Mouse (Mus musculus) heart, embryonic 14.5 days (tissue): Measurements from ENCODE around the gene Gbx1. TPM values are rescaled to one million over a fixed set of nuclear protein-coding genes. Genes with fewer than 3 reads are reported as not detected.

ENCODE experiments used
- ATAC-seq: fragments of 200-750 bp; cut with Nextera tagmentation; 2 replicates; pipeline ENCODE4 v1.8.0; 2017; ENCODE audit warnings: low read depth, moderate TSS enrichment; ENCODE audit not compliant: insufficient number of reproducible peaks, insufficient read depth, low FRiP score
- H3K27ac ChIP-seq, 2 experiments: fragments of 200-500 bp in 1 of 2; fragments of 300-500 bp in 1 of 2; sonication (generic) in 1 of 2; replicated peaks in 1 of 2; 2 replicates each; pipeline ENCODE4 v1.5.1; 2012 to 2014; ENCODE audit warnings: low read depth in 2 of 2, low read length in 2 of 2, control low read depth in 1 of 2, mild to moderate bottlenecking in 1 of 2, mixed read lengths in 1 of 2; ENCODE audit not compliant: control insufficient read depth in 1 of 2, insufficient read depth in 1 of 2
- H3K27me3 ChIP-seq: fragments of 300-500 bp; sonication (generic); 2 replicates; pipeline ENCODE4 v1.6.1; 2014; ENCODE audit warnings: mild to moderate bottlenecking, low read length, control low read depth; ENCODE audit not compliant: control insufficient read depth, insufficient read depth
- H3K36me3 ChIP-seq: fragments of 300-500 bp; sonication (generic); 2 replicates; pipeline ENCODE4 v1.6.1; 2014; ENCODE audit warnings: mild to moderate bottlenecking, control low read depth, low read length, mixed read lengths; ENCODE audit not compliant: control insufficient read depth, insufficient read depth
- H3K4me1 ChIP-seq, 2 experiments: fragments of 200-500 bp in 1 of 2; fragments of 300-500 bp in 1 of 2; sonication (generic) in 1 of 2; 2 replicates each; pipeline ENCODE4 v1.6.1; 2012 to 2014; ENCODE audit warnings: low read length in 2 of 2, control low read depth in 1 of 2, mixed read lengths in 1 of 2; ENCODE audit not compliant: control insufficient read depth in 2 of 2, insufficient read depth in 2 of 2
- H3K4me2 ChIP-seq: fragments of 300-500 bp; sonication (generic); 2 replicates; pipeline ENCODE4 v1.6.1; 2014; ENCODE audit warnings: mild to moderate bottlenecking, low read length
- H3K4me3 ChIP-seq, 2 experiments: fragments of 200-500 bp in 1 of 2; fragments of 300-500 bp in 1 of 2; sonication (generic) in 1 of 2; 2 replicates each; pipeline ENCODE4 v1.5.1; 2012 to 2014; ENCODE audit warnings: low read length in 2 of 2, mild to moderate bottlenecking in 2 of 2, control low read depth in 1 of 2, low read depth in 1 of 2, moderate library complexity in 1 of 2; ENCODE audit not compliant: control insufficient read depth in 1 of 2, insufficient read depth in 1 of 2
- H3K9ac ChIP-seq: fragments of 300-500 bp; sonication (generic); 2 replicates; pipeline ENCODE4 v1.6.1; 2014; ENCODE audit warnings: mild to moderate bottlenecking, low read length
- H3K9me3 ChIP-seq: fragments of 300-500 bp; sonication (generic); 2 replicates; pipeline ENCODE4 v1.6.1; 2016; ENCODE audit warnings: low read length, control low read depth; ENCODE audit not compliant: control insufficient read depth
- WGBS: fragments of 180-500 bp; shearing (Covaris S2); extraction: QIAGEN DNeasy Blood & Tissue Kit; methylation state at CpG from one replicate; pipeline ENCODE4 v1.1.7; 2014; 5-methylcytosine and 5-hydroxymethylcytosine counted together
- polyA plus RNA-seq: library from polyadenylated mRNA; unstranded; fragments of >200 nt; fragmentation: Nextera tagmentation; extraction: Ambion mirVana; gene quantifications from 2 replicates; pipeline ENCODE4 v1.2.1, GENCODE M21; 2014

Gene Gbx1
- polyA plus RNA-seq, 1 experiment from 2014 or later, result 0.07 TPM

- H3K9ac ChIP-seq, result no peak overlapping the region
- WGBS, result 81% methylated on average over 3 of the region's 3 CpGs
- H3K9me3 ChIP-seq, result no peaks in the 10 kb centered on the region
- no peak overlapping the region for H3K27ac ChIP-seq
- no peak overlapping the region for H3K4me3 ChIP-seq
- H3K4me2 ChIP-seq, result no peak overlapping the region
- no peak for ATAC-seq
- no peaks in the 10 kb centered on the region; the same call in 1 of the 2 replicates for H3K36me3 ChIP-seq
- peaks cover 8 to 15% of the 10 kb centered on the region in 2 experiments; a peak in 2 of 4 replicates for H3K4me1 ChIP-seq
- peaks cover 14% of the 10 kb centered on the region for H3K27me3 ChIP-seq
These were observed 8.7 kb upstream of the Gbx1 start for GRCm38 (mm10) chr5:24535731-24536130.

GRCm38 (mm10) chr5:24534292-24534691, 7.3 kb upstream of the Gbx1 start:
- no peak overlapping the region for H3K9ac ChIP-seq
- no peak overlapping the region for H3K4me2 ChIP-seq
- no peak for ATAC-seq
- no peak overlapping the region for H3K4me3 ChIP-seq
- 45% methylated on average over 5 of the region's 5 CpGs for whole genome bisulfite sequencing
- H3K27ac ChIP-seq, result no peak overlapping the region
- 0 out of 4 replicates have a peak, but pooled peaks cover 0 to 1% of the 10 kb centered on the region in 2 experiments for H3K4me1 ChIP-seq
- no peaks in the 10 kb centered on the region; the same call in 1 of the 2 replicates for H3K36me3 ChIP-seq
- H3K27me3 ChIP-seq, result peaks cover 25% of the 10 kb centered on the region
- H3K9me3 ChIP-seq, result no peaks in the 10 kb centered on the region

- peaks cover 34% of the 10 kb centered on the region for H3K27me3 ChIP-seq
- no peak for ATAC-seq
These were observed 6.4 kb upstream of the Gbx1 start for GRCm38 (mm10) chr5:24533391-24533790.

GRCm38 (mm10) chr5:24530042-24530689, 3.2 kb upstream of the Gbx1 start:
- Histone ChIP-seq H3K4me3 (no peak overlapping the region), H3K36me3 (no peaks in the 10 kb centered on the region), H3K27ac (no peak overlapping the region), H3K27me3 (peaks cover 65% of the 10 kb centered on the region), H3K9me3 (no peaks in the 10 kb centered on the region), H3K4me2 (no peak overlapping the region), H3K9ac (no peak overlapping the region), H3K4me1 (peaks cover 2 to 12% of the 10 kb centered on the region in 2 experiments; a peak in 3 of 4 replicates)
- 19% methylated on average over 24 of the region's 24 CpGs for WGBS
- peak; percentile 48 for ATAC-seq

More at GRCm38 (mm10) chr5:24533391-24533790, 6.4 kb upstream of the Gbx1 start:
- Histone ChIP-seq H3K4me3 (no peak overlapping the region), H3K4me1 (no peaks in the 10 kb centered on the region), H3K9ac (no peak overlapping the region), H3K9me3 (no peaks in the 10 kb centered on the region), H3K36me3 (no peaks in the 10 kb centered on the region; the same call in 1 of the 2 replicates), H3K4me2 (no peak overlapping the region), H3K27ac (no peak overlapping the region)
- 61% methylated on average over 11 of the region's 11 CpGs for WGBS

GRCm38 (mm10) chr5:24527780-24528179, 778 bp upstream of the Gbx1 start:
- Histone ChIP-seq H3K9ac (no peak overlapping the region), H3K27ac (no peak overlapping the region), H3K9me3 (no peaks in the 10 kb centered on the region), H3K4me3 (no peak overlapping the region), H3K4me1 (peaks cover 2 to 12% of the 10 kb centered on the region in 2 experiments; a peak in 3 of 4 replicates), H3K27me3 (peaks cover 87% of the 10 kb centered on the region), H3K4me2 (no peak overlapping the region), H3K36me3 (no peaks in the 10 kb centered on the region)
- 19% methylated on average over 6 of the region's 6 CpGs for WGBS
- no peak for ATAC-seq

- peak overlapping the region; percentile 48; the same call in 1 of the 2 replicates for H3K9ac ChIP-seq
- WGBS, result under 1% methylated on average over 90 of the region's 109 CpGs
- peaks cover 96% of the 10 kb centered on the region for H3K27me3 ChIP-seq
- no peaks in the 10 kb centered on the region for H3K36me3 ChIP-seq
- H3K4me2 ChIP-seq, result peak overlapping the region; percentile 78
- H3K27ac ChIP-seq, result no peak overlapping the region
- ATAC-seq, result no peak
- H3K9me3 ChIP-seq, result no peaks in the 10 kb centered on the region
- peak overlapping the region; percentile 29 to 42; a peak in 3 of 4 replicates for H3K4me3 ChIP-seq
- H3K4me1 ChIP-seq, result peaks cover 2 to 12% of the 10 kb centered on the region in 2 experiments; a peak in 3 of 4 replicates
These were observed 663 bp downstream of the Gbx1 start for GRCm38 (mm10) chr5:24526190-24526888.

GRCm38 (mm10) chr5:24525360-24526189, 1.4 kb downstream of the Gbx1 start:
- WGBS, result 4% methylated on average over 34 of the region's 34 CpGs
- ATAC-seq, result no peak
- Histone ChIP-seq H3K9ac (peak overlapping the region; percentile 48; the same call in 1 of the 2 replicates), H3K36me3 (no peaks in the 10 kb centered on the region), H3K27me3 (peaks cover 91% of the 10 kb centered on the region), H3K4me3 (peak overlapping the region; percentile 29 to 42; a peak in 3 of 4 replicates), H3K27ac (no peak overlapping the region), H3K9me3 (no peaks in the 10 kb centered on the region), H3K4me2 (peak overlapping the region; percentile 78), H3K4me1 (peaks cover 2 to 12% of the 10 kb centered on the region in 2 experiments; a peak in 3 of 4 replicates)
